Mouse (Mus musculus): ENCODE measurements around the gene Dnmt1. TPM values are rescaled to one million over a fixed set of nuclear protein-coding genes. Genes with fewer than 3 reads are reported as not detected.
"Not testable (repeated sequence)": the region's sequence is repeated elsewhere in the genome, so short reads cannot be mapped to it uniquely, and the experiment has no call there.

The Dnmt1 gene
- polyA plus RNA-seq (2015; fragmentation: Nextera tagmentation; extraction: Ambion mirVana), result 67.7 and 71.7 TPM in 2 replicates

DNA sequence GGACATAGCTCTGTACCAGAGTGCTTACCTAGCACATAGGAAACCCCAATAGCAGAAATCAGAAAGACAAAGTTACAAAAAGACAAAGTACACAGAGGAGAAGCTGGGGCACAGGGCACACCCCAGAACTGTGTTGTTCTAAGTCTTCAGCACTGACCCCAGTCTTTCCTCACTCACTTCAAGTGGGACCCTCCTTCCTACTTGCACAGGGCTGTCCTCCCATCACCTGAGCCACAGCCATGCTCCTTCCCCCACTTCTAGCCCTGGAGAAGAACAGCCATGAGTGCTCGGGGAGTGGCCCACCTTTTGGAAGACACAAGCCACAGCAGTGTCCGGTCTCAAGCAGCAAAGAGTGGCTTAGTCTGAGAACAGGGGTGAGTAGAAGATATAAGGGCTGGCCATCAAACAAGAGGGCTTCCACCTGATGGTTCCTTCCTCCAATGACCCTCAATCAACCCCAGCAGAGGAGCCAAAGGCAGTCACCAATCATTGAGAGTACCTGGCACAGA, at the start of gene Dnmt1:
Dnmt1 (minus strand) TSS at position 459 of the 509 bp plus-strand sequence.
- no peak for ATAC-seq
- no peaks in the 10 kb centered on the region; the same call in 1 of the 2 replicates for H3K27me3 ChIP-seq (ENCODE audit: control insufficient read depth, insufficient read depth, low read depth, low read length)
- no peak within 1 kb of the TSS for H3K9ac ChIP-seq (ENCODE audit: low read depth, low read length)
- H3K4me3 ChIP-seq (ENCODE audit: low read depth, low read length), result no peak within 1 kb of the TSS
- WGBS, result 88% methylated on average over 2 of the region's 2 CpGs
- H3K36me3 ChIP-seq (ENCODE audit: control insufficient read depth, insufficient read depth, low read length), result no peaks in the 10 kb centered on the region
- no peak within 1 kb of the TSS for H3K27ac ChIP-seq (ENCODE audit: low read length)
- no peaks in the 10 kb centered on the region for H3K9me3 ChIP-seq (replicated peaks; ENCODE audit: control insufficient read depth, low read length, poor library complexity, severe bottlenecking)
- H3K4me1 ChIP-seq (ENCODE audit: control insufficient read depth, insufficient read depth, low read length), result no peaks in the 10 kb centered on the region
- no peak within 1 kb of the TSS for H3K4me2 ChIP-seq (ENCODE audit: low read length)

DNA sequence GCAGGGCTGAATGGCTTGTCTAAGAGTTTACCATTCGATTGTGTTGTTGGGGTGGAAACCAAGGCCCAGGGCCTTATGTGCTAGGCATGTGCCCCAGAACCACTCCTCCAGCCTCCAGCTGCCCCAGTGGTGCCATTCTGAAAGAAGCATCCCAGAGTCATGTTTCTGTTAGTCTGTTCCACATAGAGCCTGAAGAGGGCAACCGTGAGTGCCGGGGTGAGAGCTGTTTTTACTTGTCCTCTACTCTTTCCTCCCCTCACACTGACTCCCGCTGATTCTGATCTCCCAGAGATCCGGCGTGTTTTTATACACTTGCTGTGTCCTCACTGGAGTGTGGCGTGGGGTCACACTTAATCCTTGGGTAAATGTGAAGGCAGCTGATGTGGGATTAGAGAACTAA, 48.3 kb upstream of the Dnmt1 start:
- Histone ChIP-seq H3K4me1 (ENCODE audit: control insufficient read depth, insufficient read depth, low read length) (peaks cover 7% of the 10 kb centered on the region), H3K4me2 (ENCODE audit: low read length) (no peak overlapping the region), H3K9ac (ENCODE audit: low read depth, low read length) (no peak overlapping the region), H3K36me3 (ENCODE audit: control insufficient read depth, insufficient read depth, low read length) (peaks cover 23% of the 10 kb centered on the region), H3K27ac (ENCODE audit: low read length) (no peak overlapping the region), H3K27me3 (ENCODE audit: control insufficient read depth, insufficient read depth, low read depth, low read length) (peaks cover 2% of the 10 kb centered on the region; the same call in 1 of the 2 replicates), H3K4me3 (ENCODE audit: low read depth, low read length) (no peak overlapping the region), H3K9me3 (replicated peaks; ENCODE audit: control insufficient read depth, low read length, poor library complexity, severe bottlenecking) (no peaks in the 10 kb centered on the region)
- ATAC-seq, result no peak
- 86% methylated on average over 7 of the region's 7 CpGs for WGBS

DNA sequence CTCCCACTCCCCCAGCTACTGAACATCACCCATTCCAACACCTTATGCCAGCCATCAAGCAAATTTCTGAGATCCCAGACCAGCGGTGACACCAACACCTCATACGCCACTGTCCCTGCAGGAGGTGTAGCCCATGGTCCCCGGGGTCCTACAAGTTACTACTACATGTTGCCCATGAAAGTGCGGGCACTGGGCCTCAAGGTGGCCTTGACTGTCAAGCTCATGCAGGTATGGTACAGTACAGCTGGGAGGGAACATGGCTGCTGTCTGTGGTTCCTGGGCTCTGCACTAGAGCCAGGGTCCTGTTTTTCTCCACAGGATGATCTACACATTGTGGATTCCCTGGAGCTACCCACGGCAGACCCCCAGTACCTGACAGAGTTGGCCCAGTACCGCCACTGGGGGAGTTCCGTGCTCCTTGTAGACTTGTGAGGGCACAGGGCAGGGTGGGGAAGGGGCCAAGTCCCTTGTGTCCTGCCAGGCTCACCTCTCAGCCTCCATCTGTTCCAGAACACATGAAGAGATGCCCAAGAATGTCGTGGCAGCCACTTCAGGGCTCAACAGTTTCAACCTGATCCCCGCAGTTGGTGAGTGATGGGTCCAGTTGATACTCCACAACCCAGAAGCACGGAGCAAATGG, 47.7 kb upstream of the Dnmt1 start:
- Histone ChIP-seq H3K27ac (ENCODE audit: low read length) (no peak overlapping the region), H3K4me1 (ENCODE audit: control insufficient read depth, insufficient read depth, low read length) (peaks cover 7% of the 10 kb centered on the region), H3K9me3 (replicated peaks; ENCODE audit: control insufficient read depth, low read length, poor library complexity, severe bottlenecking) (no peaks in the 10 kb centered on the region), H3K36me3 (ENCODE audit: control insufficient read depth, insufficient read depth, low read length) (peaks cover 23% of the 10 kb centered on the region), H3K4me2 (ENCODE audit: low read length) (no peak overlapping the region), H3K27me3 (ENCODE audit: control insufficient read depth, insufficient read depth, low read depth, low read length) (peaks cover 2% of the 10 kb centered on the region; the same call in 1 of the 2 replicates), H3K4me3 (ENCODE audit: low read depth, low read length) (no peak overlapping the region), H3K9ac (ENCODE audit: low read depth, low read length) (no peak overlapping the region)
- ATAC-seq, result no peak
- WGBS, result 92% methylated on average over 10 of the region's 10 CpGs

DNA sequence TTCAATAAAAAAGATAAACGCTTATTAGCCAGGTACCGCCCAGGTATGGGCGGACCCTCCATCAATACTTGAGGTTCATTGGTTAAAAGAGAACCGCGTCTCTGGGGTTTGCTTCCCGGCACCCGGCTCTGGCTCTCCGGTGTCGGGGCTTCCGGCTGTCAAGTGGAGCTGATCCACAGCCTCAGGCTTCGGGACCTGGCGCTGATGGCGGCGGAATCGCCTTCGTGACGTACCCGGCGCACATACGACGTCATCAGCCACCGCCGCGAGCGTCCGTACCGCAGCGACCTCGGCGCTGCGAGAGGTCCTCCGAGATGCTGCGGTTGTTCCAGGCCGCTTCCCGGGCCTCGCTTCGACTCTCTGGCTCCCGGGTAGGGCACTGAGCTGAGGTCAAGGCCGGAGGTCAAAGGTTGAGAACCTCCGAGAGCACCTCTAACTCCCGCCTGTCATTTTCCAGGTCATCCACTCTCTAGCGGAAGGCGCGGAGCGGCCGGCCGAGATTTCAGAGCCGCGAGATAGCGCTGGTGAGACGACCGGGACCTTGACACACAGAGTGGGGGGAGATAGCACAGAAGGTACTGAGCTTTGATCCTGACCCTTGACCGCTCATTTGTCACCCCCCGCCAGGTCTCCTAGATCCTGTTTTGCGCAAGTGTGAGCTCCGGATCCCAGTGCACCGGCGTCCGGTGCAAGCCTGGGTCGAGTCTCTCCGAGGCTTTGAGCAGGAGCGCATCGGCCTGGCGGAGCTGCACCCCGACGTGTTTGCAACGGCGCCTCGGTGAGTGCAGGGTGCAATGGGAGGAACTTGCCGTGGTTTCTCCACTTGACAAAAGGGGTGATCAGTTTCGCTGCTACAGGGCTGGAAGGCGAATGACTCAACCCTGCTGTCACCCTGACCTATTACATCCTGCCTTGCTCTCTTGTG, 43.2 kb upstream of the Dnmt1 start, which contains the start of gene Mrpl4:
Mrpl4 (plus strand) TSS at position 112 of the 925 bp plus-strand sequence.
- no peaks in the 10 kb centered on the region for H3K9me3 ChIP-seq (replicated peaks; ENCODE audit: control insufficient read depth, low read length, poor library complexity, severe bottlenecking)
- peaks cover 19% of the 10 kb centered on the region for H3K36me3 ChIP-seq (ENCODE audit: control insufficient read depth, insufficient read depth, low read length)
- H3K27ac ChIP-seq (ENCODE audit: low read length), result peak within 1 kb of the TSS; percentile 80
- peak within 1 kb of the TSS; percentile 87 for H3K4me2 ChIP-seq (ENCODE audit: low read length)
- peaks cover 9% of the 10 kb centered on the region for H3K4me1 ChIP-seq (ENCODE audit: control insufficient read depth, insufficient read depth, low read length)
- H3K4me3 ChIP-seq (ENCODE audit: low read depth, low read length), result peak within 1 kb of the TSS; percentile 59
- ATAC-seq, result peak; percentile 92
- peak within 1 kb of the TSS; percentile 82 for H3K9ac ChIP-seq (ENCODE audit: low read depth, low read length)
- WGBS, result under 1% methylated on average over 72 of the region's 72 CpGs
- no peaks in the 10 kb centered on the region for H3K27me3 ChIP-seq (ENCODE audit: control insufficient read depth, insufficient read depth, low read depth, low read length)

DNA sequence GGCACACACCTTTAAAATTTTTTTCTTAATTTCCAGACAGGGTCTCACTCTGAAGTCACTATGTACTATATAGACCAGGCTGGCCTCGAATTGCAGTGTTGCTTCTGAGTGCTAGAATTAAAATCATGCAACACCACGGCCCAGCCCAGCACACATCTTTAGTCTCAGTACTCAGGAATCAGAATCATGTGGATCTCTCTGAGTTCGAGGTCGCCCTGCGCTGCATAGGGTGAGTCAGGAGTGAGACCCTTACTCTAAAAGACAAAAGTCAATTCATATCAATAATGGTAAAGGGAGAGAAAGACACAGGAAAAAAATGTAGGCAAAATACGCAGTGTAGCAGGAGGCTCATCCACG, 42.6 kb upstream of the Dnmt1 start:
- Histone ChIP-seq H3K9me3 (replicated peaks; ENCODE audit: control insufficient read depth, low read length, poor library complexity, severe bottlenecking) (no peaks in the 10 kb centered on the region), H3K4me2 (ENCODE audit: low read length) (peak overlapping the region; percentile 87)
- WGBS, result 13% methylated on average over 7 of the region's 7 CpGs

DNA sequence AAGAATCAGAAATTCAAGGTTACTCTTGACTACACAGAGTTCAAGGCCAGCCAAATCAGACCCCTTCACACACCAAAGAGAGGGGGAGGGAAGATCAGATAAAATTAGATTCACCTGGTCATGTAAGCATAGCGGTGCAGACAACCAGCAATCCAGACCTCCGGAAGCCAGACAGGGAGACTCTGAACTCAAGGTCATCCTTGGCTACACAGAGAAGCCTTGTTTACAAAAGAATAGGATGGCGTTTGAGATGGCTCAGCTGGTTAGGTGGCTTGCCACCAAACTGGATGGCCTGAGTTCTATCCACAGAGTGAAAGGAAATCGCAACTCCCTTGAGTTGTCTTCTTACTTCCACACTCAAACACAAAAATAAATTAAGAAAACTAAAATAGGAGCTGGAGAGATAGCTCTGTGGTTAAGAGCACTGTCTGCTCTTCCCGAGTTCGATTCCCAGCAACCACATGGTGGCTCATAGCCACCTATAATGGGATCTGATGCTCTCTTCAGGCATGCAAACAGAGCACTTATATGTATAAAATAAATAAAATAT, 42.0 kb upstream of the Dnmt1 start:
- H3K27me3 ChIP-seq (ENCODE audit: control insufficient read depth, insufficient read depth, low read depth, low read length), result no peaks in the 10 kb centered on the region
- H3K27ac ChIP-seq (ENCODE audit: low read length), result no peak overlapping the region
- peaks cover 9% of the 10 kb centered on the region for H3K4me1 ChIP-seq (ENCODE audit: control insufficient read depth, insufficient read depth, low read length)
- H3K4me2 ChIP-seq (ENCODE audit: low read length), result no peak overlapping the region; the same call in 1 of the 2 replicates
- no peak overlapping the region for H3K9ac ChIP-seq (ENCODE audit: low read depth, low read length)
- no peaks in the 10 kb centered on the region for H3K9me3 ChIP-seq (replicated peaks; ENCODE audit: control insufficient read depth, low read length, poor library complexity, severe bottlenecking)
- no peak for ATAC-seq
- H3K36me3 ChIP-seq (ENCODE audit: control insufficient read depth, insufficient read depth, low read length), result peaks cover 11% of the 10 kb centered on the region
- 77% methylated on average over 6 of the region's 6 CpGs for WGBS
- no peak overlapping the region for H3K4me3 ChIP-seq (ENCODE audit: low read depth, low read length)

More for the DNA sequence above, 42.6 kb upstream of the Dnmt1 start:
- peak; percentile 44 for ATAC-seq
- no peaks in the 10 kb centered on the region for H3K27me3 ChIP-seq (ENCODE audit: control insufficient read depth, insufficient read depth, low read depth, low read length)
- H3K27ac ChIP-seq (ENCODE audit: low read length), result peak overlapping the region; percentile 80
- peak overlapping the region; percentile 59 for H3K4me3 ChIP-seq (ENCODE audit: low read depth, low read length)
- peaks cover 9% of the 10 kb centered on the region for H3K4me1 ChIP-seq (ENCODE audit: control insufficient read depth, insufficient read depth, low read length)
- H3K9ac ChIP-seq (ENCODE audit: low read depth, low read length), result peak overlapping the region; percentile 82
- peaks cover 15% of the 10 kb centered on the region for H3K36me3 ChIP-seq (ENCODE audit: control insufficient read depth, insufficient read depth, low read length)

DNA sequence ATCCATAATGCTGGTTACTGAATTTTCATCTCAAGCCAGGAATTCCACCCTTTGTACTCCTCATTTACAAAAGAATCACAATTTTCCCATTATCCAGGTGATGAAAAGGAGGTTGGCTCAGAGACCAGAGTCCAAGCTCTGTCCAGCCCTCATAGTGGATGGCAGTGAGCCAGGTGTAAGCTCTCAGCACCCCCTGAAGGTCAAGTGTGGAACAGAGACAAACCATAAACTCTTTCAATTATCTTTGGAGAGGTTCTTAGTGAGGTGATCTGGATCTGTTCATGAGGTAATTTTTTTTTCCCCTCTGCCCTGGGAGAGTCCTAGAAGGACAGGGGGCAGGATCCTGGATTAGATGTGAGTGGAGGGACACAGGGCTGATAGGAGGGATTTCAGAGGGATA, 41.1 kb upstream of the Dnmt1 start:
- no peaks in the 10 kb centered on the region for H3K9me3 ChIP-seq (replicated peaks; ENCODE audit: control insufficient read depth, low read length, poor library complexity, severe bottlenecking)
- H3K4me1 ChIP-seq (ENCODE audit: control insufficient read depth, insufficient read depth, low read length), result peaks cover 9% of the 10 kb centered on the region
- no peak overlapping the region for H3K4me3 ChIP-seq (ENCODE audit: low read depth, low read length)
- H3K36me3 ChIP-seq (ENCODE audit: control insufficient read depth, insufficient read depth, low read length), result peaks cover 4% of the 10 kb centered on the region; the same call in 1 of the 2 replicates
- H3K27ac ChIP-seq (ENCODE audit: low read length), result no peak overlapping the region
- H3K27me3 ChIP-seq (ENCODE audit: control insufficient read depth, insufficient read depth, low read depth, low read length), result no peaks in the 10 kb centered on the region
- no peak for ATAC-seq
- no peak overlapping the region for H3K9ac ChIP-seq (ENCODE audit: low read depth, low read length)
- H3K4me2 ChIP-seq (ENCODE audit: low read length), result no peak overlapping the region

DNA sequence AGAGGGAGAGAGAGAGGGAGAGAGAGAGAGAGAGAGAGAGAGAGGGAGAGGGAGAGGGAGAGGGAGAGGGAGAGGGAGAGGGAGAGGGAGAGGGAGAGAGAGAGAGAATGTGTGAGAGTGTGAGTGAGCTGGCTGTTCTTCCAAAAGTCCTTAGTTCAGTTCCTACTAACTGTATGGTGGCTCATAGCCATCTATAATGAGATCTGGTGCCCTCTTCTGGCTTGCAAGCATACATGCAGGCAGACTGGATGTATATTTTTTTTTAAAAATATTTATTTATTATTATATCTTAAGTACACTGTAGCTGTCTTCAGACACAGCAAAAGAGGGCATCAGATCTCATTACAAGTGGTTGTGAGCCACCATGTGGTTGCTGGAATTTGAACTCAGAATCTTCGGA, 38.6 kb upstream of the Dnmt1 start:
- H3K4me1 ChIP-seq (ENCODE audit: control insufficient read depth, insufficient read depth, low read length); ATAC-seq; H3K27ac ChIP-seq (ENCODE audit: low read length); H3K36me3 ChIP-seq (ENCODE audit: control insufficient read depth, insufficient read depth, low read length); H3K9ac ChIP-seq (ENCODE audit: low read depth, low read length); H3K4me2 ChIP-seq (ENCODE audit: low read length); H3K9me3 ChIP-seq (replicated peaks; ENCODE audit: control insufficient read depth, low read length, poor library complexity, severe bottlenecking); H3K27me3 ChIP-seq (ENCODE audit: control insufficient read depth, insufficient read depth, low read depth, low read length); H3K4me3 ChIP-seq (ENCODE audit: low read depth, low read length): not testable (repeated sequence)
- 69% methylated on average over 1 of the region's 1 CpGs for WGBS

Data from midbrain, embryonic 16.5 days (tissue).